Mouse (Mus musculus) macrophage (primary cell): ENCODE measurements around the gene Nup62. TPM values are rescaled to one million over a fixed set of nuclear protein-coding genes. Genes with fewer than 3 reads are reported as not detected.
A peak's percentile ranks its signal among the peaks of the same experiment; 100 is the strongest.

ENCODE experiments used
- H3K27ac ChIP-seq: fragments of 350-480 bp; formaldehyde crosslinking; 2 replicates; pipeline ENCODE4 v1.9.0; 2021
- H3K36me3 ChIP-seq: fragments of 350-480 bp; formaldehyde crosslinking; 2 replicates; pipeline ENCODE4 v1.9.0; 2021; ENCODE audit errors: inconsistent target
- H3K4me3 ChIP-seq: fragments of 350-480 bp; formaldehyde crosslinking; 2 replicates; pipeline ENCODE4 v1.9.0; 2021; ENCODE audit errors: inconsistent target
- H3K79me2 ChIP-seq: fragments of 350-480 bp; formaldehyde crosslinking; 2 replicates; pipeline ENCODE4 v1.9.0; 2021; ENCODE audit errors: inconsistent target
- WGBS: methylation state at CpG from one replicate; pipeline ENCODE4 v1.1.7; 2026; ENCODE audit warnings: inconsistent platforms; ENCODE audit not compliant: missing documents; 5-methylcytosine and 5-hydroxymethylcytosine counted together
- polyA plus RNA-seq: library from polyadenylated mRNA; stranded (reverse); fragments of 250-400 nt; gene quantifications from 3 replicates; pipeline ENCODE4 v1.2.4, GENCODE M21; 2018; ENCODE audit warnings: inconsistent platforms

Gene Nup62
- polyA plus RNA-seq, 1 experiment from 2014 or later, result 113 TPM

GRCm38 (mm10) chr7:44857905-44858304 lies 42.0 kb downstream of the Nup62 start:
- WGBS, result 30% methylated on average over 8 of the region's 8 CpGs
- H3K4me3 ChIP-seq, result peak overlapping the region; percentile 81
- peaks cover 62% of the 10 kb centered on the region for H3K79me2 ChIP-seq
- peaks cover 16% of the 10 kb centered on the region for H3K36me3 ChIP-seq
- H3K27ac ChIP-seq, result peak overlapping the region; percentile 95

DNA sequence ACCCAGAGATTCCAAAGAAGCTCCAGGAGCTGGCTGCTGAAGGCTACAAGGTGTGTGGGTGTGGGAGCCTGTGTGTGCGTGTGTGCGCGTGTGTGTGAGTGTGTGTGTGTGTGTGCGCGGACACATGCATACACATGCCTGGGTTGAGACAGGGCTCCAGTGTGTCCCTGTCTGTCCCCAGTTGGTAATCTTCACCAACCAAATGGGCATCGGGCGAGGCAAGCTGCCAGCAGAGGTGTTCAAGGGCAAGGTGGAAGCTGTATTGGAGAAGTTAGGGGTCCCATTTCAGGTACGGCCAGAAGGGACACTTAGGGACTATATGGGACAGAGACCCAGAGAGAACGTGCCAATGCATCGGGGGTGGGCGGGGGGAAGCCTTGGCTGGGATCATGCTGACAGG lies 44.0 kb downstream of the Nup62 start:
- 90% methylated on average over 11 of the region's 11 CpGs for WGBS
- no peak overlapping the region for H3K27ac ChIP-seq
- peaks cover 27% of the 10 kb centered on the region for H3K36me3 ChIP-seq

GRCm38 (mm10) chr7:44860576-44861428 lies 44.9 kb downstream of the Nup62 start:
- H3K27ac ChIP-seq, result no peak overlapping the region
- peaks cover 27% of the 10 kb centered on the region for H3K36me3 ChIP-seq
- H3K4me3 ChIP-seq, result no peak overlapping the region
- WGBS, result 69% methylated on average over 22 of the region's 22 CpGs
- H3K79me2 ChIP-seq, result peaks cover 68% of the 10 kb centered on the region

More for the DNA sequence above, 44.0 kb downstream of the Nup62 start:
- Histone ChIP-seq H3K4me3 (no peak overlapping the region), H3K79me2 (peaks cover 61% of the 10 kb centered on the region)

DNA sequence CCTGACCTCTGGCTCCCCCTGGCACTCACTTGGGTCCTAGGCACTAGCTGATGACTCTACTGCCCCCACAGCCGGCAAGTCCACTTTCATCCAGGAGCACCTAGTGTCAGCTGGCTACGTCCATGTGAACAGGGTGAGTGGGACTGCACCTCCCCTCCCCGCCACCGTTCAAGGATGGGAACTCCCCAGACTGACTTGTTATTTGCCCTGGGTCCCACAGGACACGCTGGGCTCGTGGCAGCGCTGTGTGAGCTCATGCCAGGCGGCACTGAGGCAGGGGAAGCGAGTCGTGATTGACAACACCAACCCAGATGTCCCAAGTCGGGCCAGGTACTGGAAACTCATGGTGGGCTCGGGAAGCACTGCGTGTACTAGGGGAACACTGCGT lies 45.5 kb downstream of the Nup62 start:
- peaks cover 72% of the 10 kb centered on the region for H3K79me2 ChIP-seq
- peaks cover 27% of the 10 kb centered on the region for H3K36me3 ChIP-seq
- 94% methylated on average over 14 of the region's 14 CpGs for WGBS
- H3K27ac ChIP-seq, result no peak overlapping the region
- no peak overlapping the region for H3K4me3 ChIP-seq

DNA sequence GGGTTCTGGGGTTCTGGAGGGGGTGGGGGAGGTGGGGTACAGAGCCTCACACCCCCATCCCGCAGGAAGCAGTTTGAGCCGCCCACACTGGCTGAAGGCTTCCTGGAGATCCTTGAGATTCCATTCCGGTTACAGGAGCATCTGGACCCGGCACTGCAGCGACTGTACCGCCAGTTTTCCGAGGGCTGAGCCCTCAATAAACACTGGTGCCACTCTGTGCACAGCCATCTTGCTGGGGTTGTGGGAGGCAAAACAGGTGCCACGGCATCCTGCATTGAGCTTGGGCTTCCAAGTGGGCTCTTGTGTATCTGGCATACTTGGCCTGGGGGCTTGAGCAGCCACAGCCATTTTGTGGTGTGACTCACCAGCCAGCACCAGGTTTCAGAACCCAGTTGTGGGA lies 46.5 kb downstream of the Nup62 start:
- 97% methylated on average over 8 of the region's 8 CpGs for WGBS
- peaks cover 27% of the 10 kb centered on the region for H3K36me3 ChIP-seq
- H3K4me3 ChIP-seq, result no peak overlapping the region
- H3K27ac ChIP-seq, result no peak overlapping the region
- H3K79me2 ChIP-seq, result peaks cover 79% of the 10 kb centered on the region

DNA sequence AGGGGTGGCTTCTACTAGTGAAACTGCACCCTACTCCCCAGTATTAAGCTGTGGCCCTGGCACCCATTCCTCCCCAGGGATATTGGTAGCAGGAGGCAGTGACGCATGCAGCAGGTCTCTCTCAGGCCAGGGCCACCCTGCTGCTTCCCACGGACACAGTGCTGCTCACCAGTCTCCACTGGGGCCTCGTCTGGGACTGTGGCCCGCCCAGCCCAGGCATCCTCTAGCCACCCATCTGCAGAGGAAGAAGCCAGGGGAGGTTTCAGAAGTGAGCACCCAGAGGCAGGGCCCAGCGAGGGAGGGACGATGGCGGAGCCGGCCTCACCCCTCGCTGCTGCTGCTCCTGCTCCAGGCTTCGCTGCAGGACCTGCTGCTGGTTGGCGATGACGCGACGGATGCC lies 47.3 kb downstream of the Nup62 start:
- no peak overlapping the region for H3K27ac ChIP-seq
- H3K79me2 ChIP-seq, result peaks cover 79% of the 10 kb centered on the region
- no peak overlapping the region for H3K4me3 ChIP-seq
- WGBS, result 92% methylated on average over 13 of the region's 14 CpGs
- peaks cover 27% of the 10 kb centered on the region for H3K36me3 ChIP-seq

DNA sequence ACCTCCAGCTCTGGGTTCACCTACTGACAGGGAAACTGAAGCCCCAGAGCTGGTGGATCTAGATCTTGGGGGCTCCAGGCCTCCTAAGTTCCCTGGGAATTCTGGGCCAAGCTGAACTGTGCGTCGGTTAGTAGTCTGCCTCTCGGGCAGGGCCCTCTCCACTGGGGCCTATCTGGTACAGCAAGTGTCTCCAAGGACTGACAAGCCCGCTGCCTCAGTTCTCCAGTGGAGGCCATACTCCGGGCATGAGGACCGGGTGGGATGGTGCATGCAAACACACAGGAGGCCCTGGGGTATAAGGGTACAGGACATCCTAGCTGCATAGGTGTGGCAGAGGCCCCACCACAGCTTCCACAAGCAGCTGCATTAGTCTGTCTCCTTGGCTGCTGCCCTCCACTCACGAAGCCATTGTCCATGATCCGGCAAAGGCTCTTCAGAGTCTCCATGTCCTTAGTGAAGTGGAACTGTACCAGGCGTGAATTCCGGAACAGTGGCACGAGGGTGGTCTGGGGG lies 48.1 kb downstream of the Nup62 start:
- no peak overlapping the region for H3K27ac ChIP-seq
- no peak overlapping the region for H3K4me3 ChIP-seq
- 91% methylated on average over 11 of the region's 11 CpGs for WGBS
- peaks cover 27% of the 10 kb centered on the region for H3K36me3 ChIP-seq
- H3K79me2 ChIP-seq, result peaks cover 77% of the 10 kb centered on the region

DNA sequence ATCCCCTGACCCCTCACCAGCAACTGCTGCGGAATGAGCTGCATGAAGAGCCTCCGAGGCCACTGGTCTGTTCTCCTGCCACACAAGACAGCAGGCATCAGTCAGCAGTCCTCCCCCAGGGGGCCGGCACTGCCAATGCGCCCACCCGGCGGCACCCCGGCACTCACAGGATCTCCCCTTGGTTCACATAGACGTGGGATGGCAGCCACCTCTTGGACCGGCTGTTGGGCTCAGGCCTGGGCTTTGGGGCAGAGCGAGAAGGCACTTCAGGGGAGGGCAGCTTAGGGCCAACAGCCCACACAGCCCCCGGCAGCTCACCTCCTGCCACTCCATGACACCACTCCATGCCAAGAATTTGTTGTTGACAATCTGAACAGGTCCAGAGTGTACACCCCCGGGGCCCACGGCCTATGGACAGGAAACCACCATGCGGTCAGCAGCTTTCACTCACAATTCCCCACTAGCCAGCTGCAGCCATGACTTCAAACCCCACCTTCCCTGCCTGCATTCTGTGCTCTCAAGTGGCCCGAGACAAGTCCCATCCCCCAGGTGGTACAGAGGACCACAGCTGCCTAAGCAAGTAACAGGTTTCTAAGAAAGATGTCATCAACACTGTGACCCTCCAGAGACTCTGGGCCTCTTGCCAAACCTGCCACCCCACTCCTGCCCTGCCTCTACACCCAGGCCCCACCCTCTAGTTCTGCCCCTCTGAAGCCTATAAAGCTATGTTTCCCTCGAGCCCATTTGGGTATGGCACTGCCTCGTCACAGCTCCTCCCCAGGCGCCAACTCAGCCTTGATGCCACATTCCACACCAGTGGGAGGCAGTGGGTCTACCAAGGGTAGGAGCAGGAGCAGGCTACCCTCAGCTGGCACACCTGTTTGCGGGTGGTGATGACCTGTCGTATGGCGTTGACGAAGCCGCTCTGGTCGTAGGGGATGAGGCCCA lies 49.0 kb downstream of the Nup62 start:
- H3K4me3 ChIP-seq, result no peak overlapping the region
- H3K79me2 ChIP-seq, result peaks cover 68% of the 10 kb centered on the region
- WGBS, result 72% methylated on average over 22 of the region's 24 CpGs
- H3K36me3 ChIP-seq, result peaks cover 27% of the 10 kb centered on the region
- no peak overlapping the region for H3K27ac ChIP-seq

DNA sequence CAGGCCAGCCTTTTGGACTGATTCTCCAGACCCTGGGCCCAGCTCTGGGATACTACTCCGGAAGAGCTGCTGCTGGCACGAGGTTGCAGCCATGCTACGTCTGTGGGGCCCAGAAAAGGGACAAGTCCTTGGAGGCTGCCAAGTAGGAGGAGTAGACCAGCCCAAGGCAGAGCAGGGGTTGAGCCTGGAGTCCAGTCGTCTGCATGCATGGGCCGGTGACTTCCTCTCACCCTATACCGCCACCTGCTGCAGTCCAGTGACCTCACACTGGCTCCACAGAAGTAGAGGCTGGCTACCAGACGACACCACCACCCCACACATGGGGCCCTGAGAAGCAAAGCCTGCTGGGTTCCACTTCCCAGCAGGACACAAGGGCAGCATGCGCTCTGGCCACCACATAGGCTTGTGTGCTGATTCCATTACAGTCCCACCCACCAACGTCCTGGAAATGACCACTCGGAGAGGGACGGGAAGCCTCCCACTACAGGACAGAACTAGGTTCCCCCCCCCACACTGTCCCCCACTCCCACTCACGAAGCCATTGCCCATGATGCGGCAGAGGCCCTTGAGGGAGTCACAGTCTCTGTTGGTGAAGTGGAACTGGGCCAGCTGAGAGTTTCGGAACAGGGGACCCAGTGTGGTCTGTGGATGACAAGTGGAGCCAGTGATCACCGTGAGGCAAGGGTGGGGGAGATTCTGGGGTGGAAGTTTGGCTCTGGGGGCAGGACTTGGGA lies 50.6 kb downstream of the Nup62 start:
- WGBS, result 37% methylated on average over 15 of the region's 15 CpGs
- Histone ChIP-seq H3K79me2 (peaks cover 53% of the 10 kb centered on the region), H3K4me3 (no peak overlapping the region), H3K36me3 (peaks cover 26% of the 10 kb centered on the region), H3K27ac (peak overlapping the region; percentile 49)

DNA sequence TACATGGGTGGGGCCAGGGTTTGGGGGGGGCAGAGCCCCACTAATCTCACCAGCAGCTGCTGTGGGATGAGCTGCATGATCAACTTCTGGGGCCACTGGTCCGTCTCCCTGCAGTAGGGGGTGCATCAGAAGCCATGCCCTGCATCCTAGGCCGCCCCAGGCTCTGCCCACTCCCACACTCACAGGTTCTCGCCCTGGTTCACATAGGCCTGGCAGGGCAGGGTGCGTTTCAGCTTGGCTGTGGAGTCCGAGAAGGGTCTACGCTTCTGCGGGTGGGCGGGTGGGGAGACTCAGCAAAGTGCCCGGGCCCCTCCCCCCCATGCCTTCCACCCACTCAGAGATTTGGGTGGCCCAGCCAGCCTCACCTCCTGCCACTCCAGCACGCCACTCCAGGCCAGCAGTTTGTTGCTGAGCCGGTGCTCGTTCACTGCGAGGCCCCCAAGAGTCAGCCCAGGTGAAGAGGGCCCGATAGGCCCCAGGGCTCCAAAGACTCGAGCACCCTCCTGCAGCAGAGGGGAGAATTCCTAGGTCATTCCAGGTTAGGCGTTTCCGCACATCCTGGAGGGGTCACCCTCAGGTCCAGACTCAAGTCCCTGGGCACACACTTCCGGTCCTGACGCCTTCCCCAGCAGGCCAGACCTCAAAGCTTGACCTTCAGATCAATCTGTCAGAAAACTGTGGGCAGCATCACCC lies 51.3 kb downstream of the Nup62 start:
- peaks cover 50% of the 10 kb centered on the region for H3K79me2 ChIP-seq
- H3K27ac ChIP-seq, result peak overlapping the region; percentile 49
- peaks cover 19% of the 10 kb centered on the region for H3K36me3 ChIP-seq
- H3K4me3 ChIP-seq, result no peak overlapping the region
- WGBS, result 85% methylated on average over 17 of the region's 19 CpGs

DNA sequence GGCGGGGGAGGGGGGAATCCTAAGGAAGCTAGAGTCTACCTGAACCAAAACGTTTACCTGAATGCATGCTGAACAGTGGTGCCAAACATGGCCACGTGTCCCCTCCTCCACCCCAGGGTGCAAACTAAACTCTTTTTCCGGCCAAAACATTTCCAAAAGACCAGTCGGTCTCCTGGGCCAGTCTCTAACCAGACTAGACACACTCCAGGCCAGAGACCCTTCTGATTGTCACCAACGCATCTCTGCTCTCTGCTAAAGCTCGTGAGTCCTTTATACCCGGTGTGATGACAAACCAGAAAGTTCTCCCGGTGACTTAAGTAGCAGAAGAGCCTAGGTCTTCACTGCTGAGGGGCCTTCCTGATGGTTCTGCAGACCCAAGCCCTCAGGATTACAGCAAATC lies 51.9 kb downstream of the Nup62 start:
- H3K4me3 ChIP-seq, result no peak overlapping the region
- no peak overlapping the region for H3K27ac ChIP-seq
- 86% methylated on average over 9 of the region's 9 CpGs for WGBS

DNA sequence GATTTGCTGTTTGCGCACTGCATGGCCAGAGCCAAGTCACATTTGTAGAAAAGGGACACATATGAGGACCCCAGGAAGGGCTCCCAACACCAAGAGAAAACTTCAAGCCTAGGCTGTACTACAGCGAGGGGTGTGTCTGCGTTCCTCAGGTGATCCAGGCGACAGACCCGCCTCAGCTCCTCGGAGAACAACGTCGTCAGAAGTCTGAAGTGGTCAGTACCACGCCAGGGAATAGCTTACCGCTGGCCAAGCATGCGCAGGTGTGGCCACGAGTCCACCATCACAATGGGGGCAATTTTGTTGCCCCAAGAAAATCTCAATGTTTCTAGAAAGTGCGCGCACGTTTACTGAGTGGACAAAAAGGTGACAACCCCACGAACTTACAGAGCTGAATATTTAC lies 52.6 kb downstream of the Nup62 start:
- WGBS, result 17% methylated on average over 16 of the region's 16 CpGs
- Histone ChIP-seq H3K4me3 (peak overlapping the region; percentile 26), H3K36me3 (peaks cover 7% of the 10 kb centered on the region), H3K79me2 (peaks cover 50% of the 10 kb centered on the region), H3K27ac (no peak overlapping the region)

More for the DNA sequence above, 51.9 kb downstream of the Nup62 start:
- peaks cover 12% of the 10 kb centered on the region for H3K36me3 ChIP-seq
- H3K79me2 ChIP-seq, result peaks cover 50% of the 10 kb centered on the region

DNA sequence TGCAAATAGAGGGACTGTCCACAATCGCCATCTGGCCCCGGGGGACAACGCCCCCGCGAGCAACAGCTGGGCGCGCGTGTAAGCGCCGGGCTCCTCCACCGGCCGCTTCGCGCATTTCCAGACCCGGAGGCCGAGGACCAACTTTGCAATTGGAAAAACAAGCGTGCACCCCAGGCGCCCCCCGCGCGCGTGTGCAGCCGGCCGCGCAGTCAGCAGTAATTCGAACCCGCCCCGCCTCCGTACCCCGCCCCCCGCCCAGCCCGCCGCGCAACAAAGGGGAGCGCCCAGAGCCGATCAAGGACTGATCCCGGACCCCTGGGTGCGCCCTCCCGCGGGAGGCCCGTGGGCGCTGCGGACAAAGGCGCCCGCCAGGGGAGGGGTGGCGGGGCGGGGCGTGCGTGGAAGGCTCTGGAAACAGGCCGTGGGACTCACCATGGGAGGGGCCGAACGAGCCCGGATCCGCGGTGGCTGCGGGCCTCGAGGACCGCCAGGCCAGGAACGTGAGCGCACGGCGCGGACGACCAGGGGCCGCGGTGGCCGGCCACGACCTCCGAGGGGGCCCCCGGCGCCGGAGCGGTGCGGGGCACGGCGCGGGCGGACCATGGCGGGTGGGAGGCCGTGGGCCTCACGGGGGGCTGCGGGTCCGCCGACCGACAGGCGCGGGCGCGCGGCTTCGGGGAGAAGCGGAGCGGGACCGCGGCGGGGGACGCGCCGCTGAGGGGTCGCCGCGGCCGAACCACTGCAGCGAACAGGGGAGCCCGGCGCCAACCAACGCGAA lies 53.2 kb downstream of the Nup62 start:
- WGBS, result 1% methylated on average over 30 of the region's 108 CpGs
- no peak overlapping the region for H3K27ac ChIP-seq
- peak overlapping the region; percentile 26 for H3K4me3 ChIP-seq
- H3K79me2 ChIP-seq, result peaks cover 47% of the 10 kb centered on the region
- peaks cover 4% of the 10 kb centered on the region for H3K36me3 ChIP-seq
